Mouse (Mus musculus) CD4-positive, CD25-positive, alpha-beta regulatory T cell, adult 2 months (primary cell): ENCODE results near the gene Zfy2.

ENCODE experiments used
- DNase-seq: peaks from one replicate; pipeline ENCODE4 v3.0.0-alpha.2; 2012; ENCODE audit warnings: low read depth, low spot score

The Zfy2 gene

GRCm38 (mm10) chrY:2170309-2170708 is at the start of gene Zfy2:
Gene Zfy2 (minus strand): TSS chrY:2170409.
- no peak for DNase-seq
